Comparison of ENCODE assay signal across 25 mouse cellular contexts in the genomic region with DNA sequence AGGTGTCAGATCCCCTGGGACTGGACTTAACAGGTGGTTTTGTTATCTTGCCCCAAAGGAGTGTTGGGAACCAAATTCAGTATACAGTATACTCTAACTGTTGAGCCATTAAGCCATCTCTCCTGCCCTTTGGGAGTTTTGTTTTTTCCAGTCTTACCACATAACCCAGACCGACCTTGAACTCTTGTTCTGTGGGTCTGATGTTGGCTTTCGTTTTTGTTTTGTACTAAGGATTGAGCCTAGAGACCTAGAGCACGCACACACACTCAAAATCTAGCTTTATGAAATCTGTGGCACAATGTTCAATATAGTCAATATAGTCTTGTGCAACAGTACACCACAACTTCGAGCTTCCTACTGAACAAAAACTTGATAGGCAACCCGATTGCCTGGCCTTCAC.
"Had no signal": no experiment of that assay in that cellular context is flagged by ENCODE, and none has a peak within 500 bp of the region (broad histone marks: within the 10 kb centered on the region; RNA-seq: fewer than 3 reads in every experiment).

No protein-coding gene starts in this region.

- DNase-seq: gastrocnemius, adult 2 months; gastrocnemius, postnatal 10 days; gastrocnemius, postnatal 25 days; heart, adult 2 months; heart, postnatal 4 days; kidney, adult 18-20 months; kidney, adult 8-10 months; kidney, postnatal 10 days; kidney, postnatal 25 days; kidney, postnatal 4 days had no signal

- H3K4me2 ChIP-seq: heart, embryonic 11.5 days; heart, embryonic 13.5 days; heart, embryonic 15.5 days; hindbrain, embryonic 12.5 days; hindbrain, embryonic 14.5 days; intestine, embryonic 15.5 days; limb, embryonic 13.5 days; limb, embryonic 15.5 days had no signal

- H3K27me3 ChIP-seq: heart, embryonic 13.5 days; heart, embryonic 15.5 days; hindbrain, embryonic 12.5 days; intestine, embryonic 15.5 days; limb, embryonic 13.5 days; limb, embryonic 15.5 days had no signal

- H3K4me3 ChIP-seq: gastrocnemius, adult 2 months; heart, adult 2 months; heart, embryonic 13.5 days; heart, embryonic 15.5 days; hindbrain, embryonic 10.5 days; hindbrain, embryonic 12.5 days; intestine, embryonic 15.5 days; layer of hippocampus, adult 2 months; left cerebral cortex, adult 2 months; limb, embryonic 13.5 days; limb, embryonic 15.5 days had no signal

- H3K9ac ChIP-seq: heart, embryonic 13.5 days; heart, embryonic 15.5 days; hindbrain, embryonic 12.5 days; hindbrain, embryonic 14.5 days; intestine, embryonic 15.5 days; limb, embryonic 13.5 days; limb, embryonic 15.5 days; liver, embryonic 14.5 days had no signal

- H3K9me3 ChIP-seq: heart, embryonic 13.5 days; heart, embryonic 15.5 days; hindbrain, embryonic 10.5 days; hindbrain, embryonic 12.5 days; intestine, embryonic 15.5 days; limb, embryonic 13.5 days; limb, embryonic 15.5 days had no signal

- H3K27ac ChIP-seq: gastrocnemius, adult 2 months; heart, adult 2 months; heart, embryonic 13.5 days; heart, embryonic 15.5 days; hindbrain, embryonic 10.5 days; hindbrain, embryonic 12.5 days; hindbrain, embryonic 14.5 days; intestine, embryonic 15.5 days; layer of hippocampus, adult 2 months; left cerebral cortex, adult 2 months; limb, embryonic 13.5 days; limb, embryonic 15.5 days; liver, embryonic 14.5 days had no signal

- H3K4me1 ChIP-seq: hindbrain, embryonic 10.5 days; intestine, embryonic 15.5 days; limb, embryonic 13.5 days; limb, embryonic 15.5 days had no signal

- ATAC-seq: hindbrain, embryonic 16.5 days; inflammation-experienced regulatory T-cells, adult 6 months; intestine, embryonic 15.5 days; intestine, postnatal 0 days had no signal
